Mouse (Mus musculus): Measurements from ENCODE around the gene Ankrd42. TPM values are rescaled to one million over a fixed set of nuclear protein-coding genes. Genes with fewer than 3 reads are reported as not detected.

The Ankrd42 gene
- total and polyA plus RNA-seq, 3 experiments = 0.49 to 0.84 (median 0.73) TPM

- TF ChIP-seq EP300 (IDR thresholded peaks at IDR 0.05; ENCODE audit: insufficient read depth, low read depth, low read length) (no peak), POLR2A (IDR thresholded peaks at IDR 0.05; ENCODE audit: insufficient read depth, low read depth, low read length) (no peak), CTCF (IDR thresholded peaks at IDR 0.05) (no peak)
- H3K4me3 ChIP-seq = no peak overlapping the region
These were observed 104.4 kb downstream of the Ankrd42 start for GRCm38 (mm10) chr7:92532351-92533036.

More at GRCm38 (mm10) chr7:92532351-92533036, 104.4 kb downstream of the Ankrd42 start:
- DNase-seq = no peak
- no peaks in the 10 kb centered on the region for H3K27me3 ChIP-seq (ENCODE audit: control insufficient read depth, insufficient read depth, low read length)
- no peaks in the 10 kb centered on the region for H3K36me3 ChIP-seq (ENCODE audit: control insufficient read depth, insufficient read depth, low read length)
- WGBS = 59% methylated on average over 6 of the region's 6 CpGs
- H3K9ac ChIP-seq (ENCODE audit: low read depth, low read length) = no peak overlapping the region
- intact Hi-C loops (cut with DNase I) = no loop called here
- H3K4me1 ChIP-seq (ENCODE audit: control insufficient read depth, insufficient read depth, low read length) = no peaks in the 10 kb centered on the region
- H3K79me2 ChIP-seq (replicated peaks; ENCODE audit: control insufficient read depth, insufficient read depth, low read length) = no peaks in the 10 kb centered on the region
- no peak overlapping the region for H3K27ac ChIP-seq

Other genes starting within 250 kb of the Ankrd42 start
- gene Ccdc90b, start 76.0 kb downstream of the Ankrd42 start, total RNA-seq (2021) = 10 to 100 TPM; 36.3 to 40.3 TPM
- 12.3 and 19.1 TPM in 2 replicates for gene Ccdc90b, start 76.0 kb downstream of the Ankrd42 start, polyA plus RNA-seq (2012; rRNA removed)
- gene Pcf11, start 32.8 kb upstream of the Ankrd42 start, total RNA-seq (2021) = 10 to 100 TPM; 22.4 to 25.0 TPM
- 8.7 and 11.9 TPM in 2 replicates for gene Pcf11, start 32.8 kb upstream of the Ankrd42 start, polyA plus RNA-seq (2012; rRNA removed)
- gene Rab30, start 104.5 kb upstream of the Ankrd42 start, total RNA-seq (2021) = 10 to 100 TPM; 10.8 to 22.5 TPM
- 2.8 and 6.9 TPM in 2 replicates for gene Rab30, start 104.5 kb upstream of the Ankrd42 start, polyA plus RNA-seq (2012; rRNA removed)
- gene Ddias, start 237.1 kb upstream of the Ankrd42 start, total RNA-seq (2021) = under 1 TPM; 0.30 to 0.44 TPM
- 0.09 and 0.16 TPM in 2 replicates for gene Ddias, start 237.1 kb upstream of the Ankrd42 start, polyA plus RNA-seq (2012; rRNA removed)
- 10 to 100 TPM; 10.1 to 10.2 TPM for gene Prcp, start 237.3 kb upstream of the Ankrd42 start, total RNA-seq (2021)
- 13.2 and 18.8 TPM in 2 replicates for gene Prcp, start 237.3 kb upstream of the Ankrd42 start, polyA plus RNA-seq (2012; rRNA removed)